Mouse (Mus musculus): ENCODE data around the gene 1700019N19Rik. TPM values are rescaled to one million over a fixed set of nuclear protein-coding genes. Genes with fewer than 3 reads are reported as not detected.

The 1700019N19Rik gene
- polyA plus RNA-seq, 1 experiment = 2.9 TPM

Other genes starting within 250 kb of the 1700019N19Rik start
- 0.10 and 0.66 TPM in 2 replicates for gene Pnlip, start 142.0 kb downstream of the 1700019N19Rik start, polyA plus RNA-seq (2012; rRNA removed)
- 0.18 TPM in 1 of 2 replicates, not detected in the other for gene Pnliprp1, start 65.6 kb downstream of the 1700019N19Rik start, polyA plus RNA-seq (2012; rRNA removed)
- gene Pnliprp2, start 34.7 kb downstream of the 1700019N19Rik start, polyA plus RNA-seq (2012; rRNA removed) = 0.04 TPM in 1 of 2 replicates, not detected in the other
- 0.06 and 0.07 TPM in 2 replicates for gene Eno4, start 149.0 kb upstream of the 1700019N19Rik start, polyA plus RNA-seq (2012; rRNA removed)
- gene Hspa12a, start 149.2 kb upstream of the 1700019N19Rik start, polyA plus RNA-seq (2012; rRNA removed) = 11.5 and 13.9 TPM in 2 replicates

Data from urinary bladder, adult 2 months (tissue).